Mouse (Mus musculus): ENCODE results near the gene Hyal1. TPM values are rescaled to one million over a fixed set of nuclear protein-coding genes. Genes with fewer than 3 reads are reported as not detected.

Hyal1 gene
- polyA plus RNA-seq, 1 experiment from 2014 or later = 13.8 TPM

DNA sequence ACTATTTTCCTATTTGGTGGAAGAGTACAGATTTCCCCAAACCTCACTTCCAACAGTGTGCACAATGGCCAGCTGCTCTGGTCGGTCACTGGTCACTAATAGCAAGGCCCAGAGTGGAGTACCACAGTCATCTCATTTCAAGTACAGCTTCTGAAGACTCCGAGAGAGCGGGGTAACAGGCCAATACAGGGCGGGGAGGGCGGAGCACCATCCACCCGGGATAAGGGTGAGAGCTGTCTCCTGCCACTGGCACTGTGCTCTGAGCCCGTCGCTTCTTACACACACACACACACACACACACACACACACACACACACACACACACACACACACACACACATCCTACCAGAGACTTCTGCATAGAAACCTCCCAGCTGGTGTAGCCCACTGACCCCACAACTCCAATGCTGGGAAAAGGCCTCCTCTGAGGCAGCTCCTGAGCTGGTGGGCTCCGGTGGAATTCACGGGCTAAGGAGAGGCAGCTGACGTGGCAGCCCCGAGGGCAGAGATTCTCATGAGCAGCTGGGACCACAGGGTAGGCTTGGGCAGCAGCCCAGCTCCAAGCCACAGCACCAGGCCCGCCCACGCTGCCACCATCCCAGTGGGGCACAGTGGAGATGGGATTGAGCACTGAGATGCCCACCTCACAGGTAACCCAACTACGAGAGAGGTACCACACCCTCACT, 49.6 kb downstream of the Hyal1 start:
- peak overlapping the region; percentile 99 for H3K4me2 ChIP-seq
- H3K27me3 ChIP-seq = no peaks in the 10 kb centered on the region
- no peaks in the 10 kb centered on the region for H3K9me3 ChIP-seq
- H3K27ac ChIP-seq = peak overlapping the region; percentile 91
- 37% methylated on average over 15 of the region's 15 CpGs for WGBS
- ATAC-seq (ENCODE audit: insufficient number of reproducible peaks, insufficient read depth, low FRiP score, low TSS enrichment, low read depth) = peak; percentile 27; the same call in 1 of the 2 replicates
- H3K4me3 ChIP-seq = peak overlapping the region; percentile 17
- H3K36me3 ChIP-seq = peaks cover 58% of the 10 kb centered on the region
- H3K9ac ChIP-seq = peak overlapping the region; percentile 68
- peaks cover 66% of the 10 kb centered on the region for H3K4me1 ChIP-seq

DNA sequence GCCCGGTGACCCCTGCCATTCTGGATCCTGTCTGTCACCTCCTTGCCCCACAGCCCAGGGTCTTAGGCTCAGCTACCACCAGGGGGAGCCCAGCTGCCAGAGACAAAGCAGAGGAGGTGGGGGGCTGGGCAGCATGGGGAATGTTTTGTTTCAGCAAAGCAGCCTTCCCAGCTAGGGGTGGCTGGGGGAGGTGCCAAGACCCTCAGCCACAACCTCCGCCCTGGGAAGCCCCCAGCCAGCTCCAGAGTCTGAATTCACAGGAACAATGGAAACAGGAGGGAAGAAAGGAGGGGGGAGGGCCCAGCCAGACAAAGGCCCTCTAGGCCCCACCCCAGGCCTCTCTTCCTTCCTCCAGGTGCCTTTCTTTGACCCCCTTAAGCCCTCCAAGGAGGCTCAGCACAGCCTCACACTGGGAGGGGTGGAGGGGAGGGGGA, 50.1 kb downstream of the Hyal1 start:
- H3K9me3 ChIP-seq = no peaks in the 10 kb centered on the region
- H3K36me3 ChIP-seq = peaks cover 61% of the 10 kb centered on the region
- peak overlapping the region; percentile 91 for H3K27ac ChIP-seq
- 0% methylated on average over 2 of the region's 2 CpGs for WGBS
- H3K4me2 ChIP-seq = peak overlapping the region; percentile 99
- peak overlapping the region; percentile 68 for H3K9ac ChIP-seq
- peak; percentile 80 for ATAC-seq (ENCODE audit: insufficient number of reproducible peaks, insufficient read depth, low FRiP score, low TSS enrichment, low read depth)
- H3K27me3 ChIP-seq = no peaks in the 10 kb centered on the region
- H3K4me1 ChIP-seq = peaks cover 72% of the 10 kb centered on the region
- peak overlapping the region; percentile 17 for H3K4me3 ChIP-seq

DNA sequence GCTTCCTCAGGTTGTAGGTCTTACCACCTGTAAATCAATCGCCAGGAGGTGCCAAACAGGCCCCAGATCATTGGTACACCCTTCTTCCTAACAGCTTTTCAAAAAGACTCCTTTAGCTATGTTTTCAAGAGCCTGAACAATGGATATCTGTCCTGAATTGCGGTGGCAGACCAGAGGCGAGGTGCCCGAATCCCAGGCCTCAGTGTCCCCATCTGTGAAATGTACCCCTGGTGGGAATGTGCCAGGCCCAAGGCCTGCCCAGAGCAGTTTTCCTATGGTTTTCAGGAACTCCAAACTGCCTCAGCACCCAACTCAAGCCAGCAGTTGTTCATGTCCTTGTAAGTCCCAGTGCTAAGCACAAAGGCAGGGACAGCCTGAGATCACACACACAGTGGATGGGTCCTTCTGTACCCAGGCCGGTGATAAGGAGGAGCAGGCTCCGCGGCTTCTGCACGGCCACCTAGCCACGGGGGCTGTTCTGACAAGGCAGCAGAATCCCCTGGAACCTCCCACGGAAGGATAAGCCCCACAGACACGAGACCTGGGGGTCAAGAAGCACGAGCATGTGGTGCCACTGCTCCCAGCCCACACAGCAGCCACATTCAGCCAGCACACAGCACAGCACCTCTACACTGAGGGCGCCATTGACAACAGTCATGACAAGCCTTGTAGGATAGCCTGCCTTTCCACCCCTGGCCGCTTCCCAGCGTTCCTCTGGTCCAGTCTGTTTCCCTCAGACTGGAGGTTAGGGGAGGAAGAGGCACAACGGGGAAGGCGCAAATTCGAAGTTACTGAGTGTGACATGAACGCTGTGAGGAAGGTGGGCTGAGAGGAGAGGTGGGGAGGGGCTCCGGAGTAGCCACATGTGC, 50.9 kb downstream of the Hyal1 start:
- peaks cover 54% of the 10 kb centered on the region for H3K36me3 ChIP-seq
- H3K27me3 ChIP-seq = no peaks in the 10 kb centered on the region
- no peaks in the 10 kb centered on the region for H3K9me3 ChIP-seq
- H3K27ac ChIP-seq = peak overlapping the region; percentile 91
- H3K4me2 ChIP-seq = peak overlapping the region; percentile 99
- no peak overlapping the region for H3K4me3 ChIP-seq
- 41% methylated on average over 20 of the region's 20 CpGs for WGBS
- peaks cover 79% of the 10 kb centered on the region for H3K4me1 ChIP-seq
- ATAC-seq (ENCODE audit: insufficient number of reproducible peaks, insufficient read depth, low FRiP score, low TSS enrichment, low read depth) = no peak
- H3K9ac ChIP-seq = peak overlapping the region; percentile 68

- Histone ChIP-seq H3K4me1 (peaks cover 88% of the 10 kb centered on the region), H3K9ac (peak overlapping the region; percentile 68), H3K27ac (peak overlapping the region; percentile 91), H3K4me3 (no peak overlapping the region), H3K9me3 (no peaks in the 10 kb centered on the region), H3K36me3 (peaks cover 44% of the 10 kb centered on the region), H3K4me2 (peak overlapping the region; percentile 99), H3K27me3 (no peaks in the 10 kb centered on the region)
- WGBS = 48% methylated on average over 12 of the region's 15 CpGs
- no peak for ATAC-seq (ENCODE audit: insufficient number of reproducible peaks, insufficient read depth, low FRiP score, low TSS enrichment, low read depth)
Measured at GRCm38 (mm10) chr9:107628721-107629410, 52.1 kb downstream of the Hyal1 start.

DNA sequence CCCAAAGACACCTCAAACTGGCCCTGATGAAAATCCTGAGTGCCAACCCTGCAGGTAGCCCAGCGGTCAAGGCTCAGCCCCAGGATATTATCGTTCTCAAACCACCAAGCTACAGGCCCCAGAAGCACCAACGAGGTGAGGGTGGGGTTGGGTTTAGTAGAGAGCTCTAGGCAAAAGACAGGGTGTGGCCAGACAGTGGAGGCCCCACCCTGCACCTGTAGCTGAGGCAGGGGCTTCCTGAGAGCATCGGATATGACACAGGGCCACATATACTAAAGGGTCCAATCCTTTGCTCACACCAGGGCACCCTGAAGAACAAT, 52.6 kb downstream of the Hyal1 start:
- peak overlapping the region; percentile 99 for H3K4me2 ChIP-seq
- H3K9ac ChIP-seq = peak overlapping the region; percentile 66; the same call in 1 of the 2 replicates
- H3K9me3 ChIP-seq = no peaks in the 10 kb centered on the region
- H3K4me3 ChIP-seq = no peak overlapping the region
- H3K36me3 ChIP-seq = peaks cover 39% of the 10 kb centered on the region
- WGBS = 31% methylated on average over 4 of the region's 4 CpGs
- no peaks in the 10 kb centered on the region for H3K27me3 ChIP-seq
- H3K4me1 ChIP-seq = peaks cover 92% of the 10 kb centered on the region
- ATAC-seq (ENCODE audit: insufficient number of reproducible peaks, insufficient read depth, low FRiP score, low TSS enrichment, low read depth) = no peak
- H3K27ac ChIP-seq = peak overlapping the region; percentile 91

DNA sequence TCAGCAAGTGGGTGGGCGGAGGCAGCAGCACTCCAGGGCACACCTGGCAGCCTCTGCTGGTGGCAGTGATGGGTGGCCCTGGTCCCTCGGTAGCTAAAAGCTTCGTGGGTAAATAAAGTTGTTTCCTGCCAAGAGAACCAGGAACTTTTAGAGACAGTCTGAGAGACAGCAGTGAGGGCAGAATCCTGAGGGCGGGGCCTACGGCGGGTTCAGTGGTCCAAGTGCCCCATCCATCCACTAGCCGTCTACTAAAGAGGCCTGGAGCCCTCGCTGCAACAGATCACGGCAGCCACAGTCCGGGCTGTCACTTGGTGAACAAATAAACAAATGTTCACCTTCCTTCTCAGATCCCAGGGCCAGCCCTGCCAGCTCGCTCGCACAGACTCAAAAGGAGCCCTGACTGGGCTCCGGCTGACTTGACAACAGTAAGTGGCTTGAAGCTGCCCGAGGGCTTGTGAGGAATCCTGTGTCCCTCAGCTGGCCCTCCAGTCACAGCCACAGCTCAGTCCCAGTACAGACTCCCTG, 53.2 kb downstream of the Hyal1 start:
- ATAC-seq (ENCODE audit: insufficient number of reproducible peaks, insufficient read depth, low FRiP score, low TSS enrichment, low read depth) = no peak
- peak overlapping the region; percentile 91 for H3K27ac ChIP-seq
- WGBS = 20% methylated on average over 14 of the region's 14 CpGs
- peak overlapping the region; percentile 66 for H3K9ac ChIP-seq
- H3K36me3 ChIP-seq = peaks cover 33% of the 10 kb centered on the region
- H3K27me3 ChIP-seq = no peaks in the 10 kb centered on the region
- H3K4me1 ChIP-seq = peaks cover 88% of the 10 kb centered on the region
- H3K9me3 ChIP-seq = no peaks in the 10 kb centered on the region
- H3K4me2 ChIP-seq = peak overlapping the region; percentile 99
- peak overlapping the region; percentile 21 for H3K4me3 ChIP-seq

DNA sequence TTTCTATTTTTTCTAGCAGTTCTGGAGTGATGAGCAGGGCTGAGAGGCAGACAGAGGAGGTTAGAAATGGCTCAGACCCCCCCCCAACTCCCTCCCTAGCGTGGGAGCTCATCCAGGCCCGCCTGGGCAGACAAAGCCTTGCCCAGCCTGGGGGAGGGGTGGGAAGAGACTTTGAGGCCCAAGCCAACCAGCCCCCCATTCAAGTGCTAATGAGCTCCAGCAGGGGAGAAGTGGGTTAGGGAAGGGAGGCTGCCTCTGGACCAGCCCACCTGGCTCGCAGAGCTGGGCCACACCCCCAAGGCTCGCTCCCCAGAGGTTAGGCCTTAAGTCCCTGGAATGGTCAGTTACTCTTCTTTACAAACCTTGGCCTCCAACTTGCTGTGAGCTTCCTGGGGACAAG, 53.8 kb downstream of the Hyal1 start:
- Histone ChIP-seq H3K9ac (peak overlapping the region; percentile 66), H3K27me3 (no peaks in the 10 kb centered on the region), H3K4me1 (peaks cover 83% of the 10 kb centered on the region), H3K36me3 (peaks cover 27% of the 10 kb centered on the region), H3K27ac (peak overlapping the region; percentile 91), H3K4me2 (peak overlapping the region; percentile 99), H3K4me3 (peak overlapping the region; percentile 21; the same call in 1 of the 2 replicates), H3K9me3 (no peaks in the 10 kb centered on the region)
- WGBS = 3% methylated on average over 4 of the region's 4 CpGs
- no peak for ATAC-seq (ENCODE audit: insufficient number of reproducible peaks, insufficient read depth, low FRiP score, low TSS enrichment, low read depth)

Other genes starting within 250 kb of the Hyal1 start
- 11.4 and 12.1 TPM in 2 replicates for gene Hemk1, start 238.6 kb upstream of the Hyal1 start, polyA plus RNA-seq (2015; fragmentation: Nextera tagmentation; extraction: Ambion mirVana)
- gene 6430571L13Rik, start 236.3 kb upstream of the Hyal1 start, polyA plus RNA-seq (2015; fragmentation: Nextera tagmentation; extraction: Ambion mirVana) = 1.2 and 1.5 TPM in 2 replicates
- 0.76 and 1.1 TPM in 2 replicates for gene Cacna2d2, start 177.3 kb upstream of the Hyal1 start, polyA plus RNA-seq (2015; fragmentation: Nextera tagmentation; extraction: Ambion mirVana)
- gene Tmem115, start 43.0 kb upstream of the Hyal1 start, polyA plus RNA-seq (2015; fragmentation: Nextera tagmentation; extraction: Ambion mirVana) = 46.2 and 46.9 TPM in 2 replicates
- 21.8 and 26.1 TPM in 2 replicates for gene Cyb561d2, start 34.7 kb upstream of the Hyal1 start, polyA plus RNA-seq (2015; fragmentation: Nextera tagmentation; extraction: Ambion mirVana)
- 44.3 and 47.2 TPM in 2 replicates for gene Nprl2, start 34.7 kb upstream of the Hyal1 start, polyA plus RNA-seq (2015; fragmentation: Nextera tagmentation; extraction: Ambion mirVana)
- 2.1 and 2.2 TPM in 2 replicates for gene Zmynd10, start 29.6 kb upstream of the Hyal1 start, polyA plus RNA-seq (2015; fragmentation: Nextera tagmentation; extraction: Ambion mirVana)
- 65.2 and 68.5 TPM in 2 replicates for gene Rassf1, start 25.4 kb upstream of the Hyal1 start, polyA plus RNA-seq (2015; fragmentation: Nextera tagmentation; extraction: Ambion mirVana)
- gene Tusc2, start 13.7 kb upstream of the Hyal1 start, polyA plus RNA-seq (2015; fragmentation: Nextera tagmentation; extraction: Ambion mirVana) = 35.9 and 42.9 TPM in 2 replicates
- gene Hyal2, start 9.0 kb upstream of the Hyal1 start, polyA plus RNA-seq (2015; fragmentation: Nextera tagmentation; extraction: Ambion mirVana) = 118 TPM in 2 replicates
- gene Naa80, start 2.0 kb downstream of the Hyal1 start, polyA plus RNA-seq (2015; fragmentation: Nextera tagmentation; extraction: Ambion mirVana) = 21.8 and 22.5 TPM in 2 replicates
- gene Hyal3, start 3.9 kb downstream of the Hyal1 start, polyA plus RNA-seq (2015; fragmentation: Nextera tagmentation; extraction: Ambion mirVana) = 1.6 and 2.8 TPM in 2 replicates
- gene Ifrd2, start 10.7 kb downstream of the Hyal1 start, polyA plus RNA-seq (2015; fragmentation: Nextera tagmentation; extraction: Ambion mirVana) = 39.3 and 54.2 TPM in 2 replicates
- 8.4 and 8.6 TPM in 2 replicates for gene Sema3b, start 32.3 kb downstream of the Hyal1 start, polyA plus RNA-seq (2015; fragmentation: Nextera tagmentation; extraction: Ambion mirVana)
- 446 and 470 TPM in 2 replicates for gene Gnai2, start 58.4 kb downstream of the Hyal1 start, polyA plus RNA-seq (2015; fragmentation: Nextera tagmentation; extraction: Ambion mirVana)
- 3.4 and 4.1 TPM in 2 replicates for gene Slc38a3, start 92.6 kb downstream of the Hyal1 start, polyA plus RNA-seq (2015; fragmentation: Nextera tagmentation; extraction: Ambion mirVana)
- 1.2 and 2.0 TPM in 2 replicates for gene Gnat1, start 102.8 kb downstream of the Hyal1 start, polyA plus RNA-seq (2015; fragmentation: Nextera tagmentation; extraction: Ambion mirVana)
- gene Sema3f, start 133.5 kb downstream of the Hyal1 start, polyA plus RNA-seq (2015; fragmentation: Nextera tagmentation; extraction: Ambion mirVana) = 37.7 and 44.0 TPM in 2 replicates
- 262 and 274 TPM in 2 replicates for gene Rbm5, start 194.1 kb downstream of the Hyal1 start, polyA plus RNA-seq (2015; fragmentation: Nextera tagmentation; extraction: Ambion mirVana)